Mouse (Mus musculus) ES-Bruce4 (cell line): ENCODE results near the gene Pfdn6.

ENCODE experiments used
- CTCF ChIP-seq: IDR thresholded peaks from one replicate; pipeline ENCODE4 v1.8.1; 2011; ENCODE audit warnings: low read depth, low read length
- EP300 ChIP-seq: IDR thresholded peaks from 2 replicates; pipeline ENCODE4 v1.6.1; 2011; ENCODE audit warnings: low read depth, low read length; ENCODE audit not compliant: insufficient read depth
- POLR2A ChIP-seq: IDR thresholded peaks from one replicate; pipeline ENCODE4 v1.8.1; 2011; ENCODE audit warnings: low read length; ENCODE audit not compliant: insufficient read depth

- no peak for TF ChIP-seq EP300
- no peak for TF ChIP-seq POLR2A
- TF ChIP-seq CTCF: no peak
Measured at GRCm38 (mm10) chr17:33959948-33960347, 19.8 kb upstream of the Pfdn6 start.
